Mouse (Mus musculus) brown adipose tissue, adult 24 weeks (tissue): ENCODE results near the gene Mllt3. TPM values are rescaled to one million over a fixed set of nuclear protein-coding genes. Genes with fewer than 3 reads are reported as not detected.

Experiments used
- H3K27ac ChIP-seq: fragments of 200-500 bp; replicated peaks from 2 replicates; pipeline ENCODE4 v1.5.1; 2012; ENCODE audit warnings: low read depth, mild to moderate bottlenecking, low read length
- H3K4me1 ChIP-seq: fragments of 200-500 bp; 2 replicates; pipeline ENCODE4 v1.6.1; 2012; ENCODE audit warnings: low read length, mixed read lengths; ENCODE audit not compliant: control insufficient read depth, insufficient read depth, insufficient read length
- H3K4me3 ChIP-seq: fragments of 200-500 bp; 2 replicates; pipeline ENCODE4 v1.5.1; 2012; ENCODE audit warnings: low read depth, mild to moderate bottlenecking, low read length, moderate library complexity; ENCODE audit not compliant: insufficient read depth
- polyA plus RNA-seq: library from polyadenylated mRNA; stranded (reverse); fragments of >200 nt; gene quantifications from 2 replicates; pipeline ENCODE4 v1.2.4, GENCODE M21; 2012; ENCODE audit not compliant: missing spikeins, insufficient read depth, insufficient read length

The Mllt3 gene
- polyA plus RNA-seq, 1 experiment = 14.9 TPM

DNA sequence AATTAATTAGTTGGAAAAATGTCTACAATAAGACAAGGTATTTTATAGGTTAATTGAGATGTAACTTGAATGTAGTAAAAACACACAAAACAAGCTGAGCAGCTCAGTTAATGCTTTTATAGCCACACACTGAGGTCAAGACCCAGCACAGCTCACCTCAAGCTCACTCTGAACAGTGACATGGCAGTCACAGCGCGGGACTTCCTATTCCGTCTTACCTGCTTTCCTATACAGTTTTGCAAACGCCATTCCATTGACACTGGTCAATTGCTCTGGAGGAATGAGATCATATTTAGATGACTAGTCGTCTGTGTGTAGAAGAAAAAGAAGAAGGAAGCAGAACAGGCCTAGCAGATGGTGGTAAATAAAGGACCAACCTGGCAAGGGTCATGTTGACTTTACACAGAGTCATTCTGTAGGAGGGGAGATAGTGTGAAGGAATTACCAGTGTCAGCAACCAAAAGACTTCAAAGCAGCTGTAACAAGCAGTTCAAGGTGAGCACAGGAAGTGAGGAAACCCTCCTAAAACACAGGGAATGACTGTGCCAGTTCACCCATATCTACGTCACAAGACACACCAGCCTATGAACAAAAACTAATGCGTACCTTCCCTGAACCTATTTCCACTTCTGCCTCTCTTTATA, 217.6 kb downstream of the Mllt3 start:
- no peak overlapping the region for H3K27ac ChIP-seq
- no peaks in the 10 kb centered on the region for H3K4me1 ChIP-seq
- H3K4me3 ChIP-seq = no peak overlapping the region

DNA sequence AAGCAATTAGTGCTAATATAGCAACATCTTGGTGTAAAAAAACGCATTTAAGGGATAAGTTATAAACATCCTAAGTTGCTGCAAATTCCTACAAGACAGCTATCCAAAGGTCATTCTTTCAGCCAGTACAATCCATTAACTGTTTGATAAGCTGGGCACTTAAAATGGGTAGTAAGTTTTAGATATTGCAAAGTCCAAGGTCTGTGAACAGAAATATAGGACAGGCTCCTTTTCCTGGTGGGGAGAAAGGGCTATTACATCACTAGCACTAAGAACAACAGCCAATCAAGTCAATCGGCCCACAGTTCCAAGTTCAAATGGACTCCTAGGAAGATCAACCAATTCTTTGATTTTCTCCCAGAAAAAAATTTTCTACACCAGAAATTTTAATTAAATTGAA, 221.3 kb downstream of the Mllt3 start:
- no peak overlapping the region for H3K27ac ChIP-seq
- H3K4me3 ChIP-seq = no peak overlapping the region

DNA sequence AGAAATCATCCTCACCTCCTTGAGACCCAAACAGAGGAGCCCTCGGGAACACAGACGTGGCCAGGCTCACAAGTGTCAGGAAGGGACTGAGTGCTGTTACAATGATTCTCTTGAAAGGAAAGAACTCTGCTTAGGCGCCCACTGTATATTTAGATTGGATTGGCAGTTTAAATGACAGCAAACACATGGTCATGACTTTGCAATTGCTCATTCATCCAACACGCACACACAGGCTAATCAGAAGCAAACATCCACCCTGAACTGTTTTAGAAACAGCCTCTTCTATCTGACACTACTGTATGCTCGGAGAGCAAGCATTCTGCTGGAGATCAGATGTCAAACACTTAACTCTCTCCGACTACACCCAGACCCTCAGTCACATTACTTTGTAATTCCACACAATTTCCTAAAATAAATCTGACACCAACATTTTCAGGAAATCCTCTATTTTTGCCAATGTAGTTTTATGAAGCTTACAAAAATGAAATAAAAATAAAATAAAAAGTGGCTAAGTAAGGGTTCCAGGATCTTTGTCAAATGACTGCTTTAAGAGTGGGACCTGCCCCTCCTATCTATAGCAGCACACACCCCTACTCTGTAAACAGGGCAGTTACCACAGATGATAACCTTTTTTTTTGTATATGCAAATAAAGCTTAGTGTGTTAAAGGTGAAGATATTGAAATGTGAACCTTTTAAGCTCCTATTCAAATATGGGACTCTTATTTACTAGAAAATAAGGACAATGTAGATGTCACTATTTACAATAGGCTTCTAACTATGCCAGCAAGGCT, 226.8 kb downstream of the Mllt3 start:
- Histone ChIP-seq H3K4me1 (no peaks in the 10 kb centered on the region), H3K4me3 (no peak overlapping the region), H3K27ac (no peak overlapping the region)

More for the DNA sequence above, 221.3 kb downstream of the Mllt3 start:
- no peaks in the 10 kb centered on the region for H3K4me1 ChIP-seq

DNA sequence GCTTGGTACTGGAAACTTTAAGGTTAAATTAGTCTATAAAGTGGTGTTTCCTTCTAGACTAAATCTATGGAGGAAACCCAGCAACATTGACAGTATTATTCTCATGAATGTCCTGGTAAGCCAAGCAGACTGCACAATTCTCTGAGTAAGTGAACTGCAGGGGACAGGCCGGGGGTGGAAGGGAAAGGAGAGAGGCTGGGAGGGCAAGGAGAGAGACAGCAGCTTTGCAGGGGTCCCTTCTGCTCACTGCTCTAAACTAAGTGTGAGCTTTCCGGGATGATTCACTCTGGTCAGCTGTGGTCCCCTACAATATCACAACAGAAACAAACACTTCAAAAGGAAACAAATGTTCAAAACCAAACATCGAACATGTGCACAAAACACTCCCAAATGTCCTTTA, 228.6 kb downstream of the Mllt3 start:
- Histone ChIP-seq H3K4me1 (no peaks in the 10 kb centered on the region), H3K27ac (no peak overlapping the region), H3K4me3 (no peak overlapping the region)

DNA sequence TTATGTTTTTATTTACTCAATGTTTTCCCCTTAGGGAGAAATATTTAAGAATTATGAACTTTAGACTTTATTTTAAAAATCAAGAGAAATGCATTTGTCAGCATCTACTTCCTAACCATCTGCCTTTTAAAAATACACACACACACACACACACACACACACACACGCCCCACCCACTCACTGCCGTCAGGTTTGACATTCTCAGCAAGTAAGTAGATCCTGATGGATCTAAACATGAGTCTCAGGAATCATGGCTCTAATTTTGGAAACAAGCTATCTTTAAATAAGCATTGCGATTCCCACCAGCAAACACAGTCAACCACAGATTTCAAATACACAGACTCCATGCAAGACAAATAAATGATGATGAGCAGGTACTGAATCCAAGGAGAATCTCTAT, 229.9 kb downstream of the Mllt3 start:
- Histone ChIP-seq H3K4me3 (no peak overlapping the region), H3K4me1 (no peaks in the 10 kb centered on the region), H3K27ac (no peak overlapping the region)

DNA sequence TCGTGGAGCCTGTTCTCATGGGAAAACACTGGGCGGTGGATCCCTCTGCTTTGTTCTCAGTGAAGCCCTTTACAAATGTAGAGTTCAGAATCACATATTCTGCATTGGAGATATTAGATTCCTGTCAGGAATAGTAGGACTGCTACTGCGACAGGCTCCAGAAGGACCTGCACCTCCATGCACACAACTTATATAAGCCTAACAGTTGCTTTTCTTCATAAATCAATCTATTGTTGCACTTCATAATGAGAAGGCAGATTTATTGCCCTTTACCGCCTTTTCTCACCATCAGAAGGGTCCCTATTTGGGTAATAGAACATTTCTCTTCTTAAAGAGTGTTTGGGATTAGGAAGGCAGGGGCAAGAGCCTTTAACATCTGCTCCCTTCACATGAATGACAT, 231.0 kb downstream of the Mllt3 start:
- no peak overlapping the region for H3K4me3 ChIP-seq
- H3K27ac ChIP-seq = no peak overlapping the region
- no peaks in the 10 kb centered on the region for H3K4me1 ChIP-seq

DNA sequence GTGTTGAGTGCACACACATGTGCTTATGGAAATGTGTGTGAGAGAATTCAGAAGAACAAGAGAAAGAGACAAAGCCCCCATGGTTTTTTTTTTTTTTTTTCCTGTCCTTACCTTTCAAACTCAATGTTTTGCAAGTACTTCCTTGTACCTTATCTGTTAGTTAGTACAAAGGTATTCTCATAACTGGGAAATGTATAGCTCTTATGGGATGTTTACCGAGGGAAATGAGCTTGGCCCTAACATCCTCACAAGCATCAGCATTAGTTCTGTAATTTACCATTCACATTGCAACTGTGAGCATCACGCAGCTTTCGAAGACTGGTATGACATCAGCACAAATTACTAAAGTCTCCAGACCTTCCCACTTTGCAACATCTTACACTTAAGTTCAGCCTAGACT, 231.8 kb downstream of the Mllt3 start:
- no peak overlapping the region for H3K4me3 ChIP-seq
- no peaks in the 10 kb centered on the region for H3K4me1 ChIP-seq
- no peak overlapping the region for H3K27ac ChIP-seq

DNA sequence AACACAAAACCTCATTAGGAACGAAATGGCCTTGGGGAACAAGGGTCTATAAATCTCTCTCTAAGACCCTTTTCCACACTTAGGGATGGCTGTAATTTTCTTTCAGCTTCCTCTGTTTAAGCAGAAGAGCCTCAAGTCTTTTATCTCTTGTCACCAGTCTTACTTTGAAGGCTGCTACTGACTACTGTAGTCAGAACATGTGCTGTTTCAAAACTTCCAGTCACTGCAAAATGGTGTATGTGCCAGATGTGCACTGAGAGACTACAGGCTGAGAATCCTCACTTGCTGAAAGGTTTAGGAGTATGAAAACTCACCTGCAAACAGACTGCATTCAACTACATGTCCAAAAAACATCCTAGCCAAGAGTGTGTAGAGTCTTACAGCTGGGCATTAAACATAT, 232.9 kb downstream of the Mllt3 start:
- H3K27ac ChIP-seq = no peak overlapping the region
- H3K4me3 ChIP-seq = no peak overlapping the region
- no peaks in the 10 kb centered on the region for H3K4me1 ChIP-seq

DNA sequence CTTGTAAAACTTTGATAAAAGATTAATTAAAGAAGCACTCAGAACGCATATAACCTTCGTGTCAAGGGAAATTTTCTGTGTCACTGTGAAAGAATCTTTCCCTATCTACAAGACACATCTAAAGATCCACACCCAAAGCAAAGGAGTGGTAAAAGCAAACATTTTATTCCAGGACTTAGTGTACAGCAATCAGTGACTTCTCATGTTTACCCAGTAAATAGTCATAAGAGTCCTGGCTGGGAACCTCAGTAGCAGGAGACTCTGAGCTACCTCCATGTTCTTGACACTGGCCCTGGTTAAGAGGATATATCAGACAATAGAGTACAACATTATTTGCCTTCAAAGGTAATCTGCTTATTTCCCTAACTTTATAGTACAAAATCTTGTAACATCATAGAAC, 233.7 kb downstream of the Mllt3 start:
- Histone ChIP-seq H3K4me3 (no peak overlapping the region), H3K4me1 (no peaks in the 10 kb centered on the region), H3K27ac (no peak overlapping the region)

DNA sequence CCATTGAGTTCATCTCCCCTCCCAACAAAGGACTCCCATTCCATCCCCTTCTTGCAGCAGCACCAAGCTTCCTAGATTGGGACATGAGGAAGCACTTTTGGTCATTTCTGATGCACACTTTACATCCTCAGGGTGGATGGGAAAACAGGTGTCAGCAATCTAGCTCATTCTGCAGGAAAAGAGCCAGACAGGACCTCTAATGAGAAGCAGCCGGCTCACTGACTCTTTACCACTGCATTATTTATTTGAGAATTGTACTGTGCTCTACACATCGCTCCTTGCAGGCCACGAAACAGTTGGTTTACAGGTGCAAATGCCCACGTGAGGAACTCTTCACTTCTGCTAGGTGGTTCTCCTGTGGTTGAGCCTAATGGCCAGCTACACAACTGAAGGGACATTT, 237.9 kb downstream of the Mllt3 start:
- Histone ChIP-seq H3K4me3 (no peak overlapping the region), H3K27ac (no peak overlapping the region), H3K4me1 (no peaks in the 10 kb centered on the region)

DNA sequence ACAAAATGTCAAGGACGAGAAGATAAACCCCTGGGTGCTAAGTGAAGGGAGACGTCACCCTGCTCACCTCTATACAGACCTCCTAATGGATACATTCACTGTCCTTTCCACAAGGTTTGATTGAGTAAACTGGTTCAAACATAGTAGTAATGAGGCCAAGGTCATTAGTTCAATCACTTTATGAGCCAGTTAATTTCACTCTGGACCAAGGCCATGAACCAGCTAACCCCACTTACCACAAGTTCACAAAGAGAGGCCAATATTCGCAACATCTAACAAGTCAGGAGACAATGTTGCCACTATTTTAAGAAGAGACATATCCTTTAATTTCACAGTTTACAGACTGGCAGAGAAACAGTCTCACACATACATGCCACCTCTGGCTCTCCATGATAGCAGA, 238.9 kb downstream of the Mllt3 start:
- Histone ChIP-seq H3K27ac (no peak overlapping the region), H3K4me3 (no peak overlapping the region), H3K4me1 (no peaks in the 10 kb centered on the region)

DNA sequence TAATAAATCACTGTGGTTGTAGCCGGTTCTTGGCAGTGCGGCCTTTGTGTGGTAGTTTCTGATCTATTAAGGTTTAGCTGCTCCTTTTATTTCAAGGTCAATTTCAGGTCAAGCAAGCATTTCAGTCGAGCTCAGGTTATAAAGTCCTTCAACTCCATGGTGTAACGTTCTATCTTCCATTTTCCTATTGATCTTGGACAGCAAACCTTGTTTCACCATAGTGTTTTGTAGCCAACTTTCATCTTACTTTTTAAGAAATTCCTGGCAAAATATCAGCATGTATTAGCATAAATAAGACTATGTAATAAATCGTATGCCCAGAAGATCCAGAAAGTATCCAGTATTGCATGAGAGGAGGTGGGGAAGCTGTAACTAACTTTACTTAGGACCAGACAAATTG, 240.7 kb downstream of the Mllt3 start:
- Histone ChIP-seq H3K4me3 (no peak overlapping the region), H3K4me1 (no peaks in the 10 kb centered on the region), H3K27ac (no peak overlapping the region)

DNA sequence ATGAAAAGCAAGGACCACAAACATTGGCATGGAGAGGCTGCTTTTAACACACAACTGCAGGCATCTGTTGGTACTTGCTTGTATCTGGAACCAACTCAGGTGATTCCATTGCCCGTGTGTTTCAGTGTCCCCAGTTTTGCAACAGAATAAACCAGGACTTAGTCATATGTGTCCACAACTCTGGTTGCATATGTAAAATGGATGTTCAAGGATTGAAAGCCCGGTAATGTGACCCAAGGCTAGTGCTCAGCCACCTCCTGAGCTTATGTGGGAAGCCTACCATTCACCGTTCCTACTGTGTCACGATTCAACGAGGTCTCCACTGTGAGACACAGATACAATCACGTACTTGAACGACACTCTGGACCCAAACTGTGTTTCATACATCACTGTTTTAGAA, 243.7 kb downstream of the Mllt3 start:
- Histone ChIP-seq H3K4me3 (no peak overlapping the region), H3K4me1 (no peaks in the 10 kb centered on the region), H3K27ac (no peak overlapping the region)

DNA sequence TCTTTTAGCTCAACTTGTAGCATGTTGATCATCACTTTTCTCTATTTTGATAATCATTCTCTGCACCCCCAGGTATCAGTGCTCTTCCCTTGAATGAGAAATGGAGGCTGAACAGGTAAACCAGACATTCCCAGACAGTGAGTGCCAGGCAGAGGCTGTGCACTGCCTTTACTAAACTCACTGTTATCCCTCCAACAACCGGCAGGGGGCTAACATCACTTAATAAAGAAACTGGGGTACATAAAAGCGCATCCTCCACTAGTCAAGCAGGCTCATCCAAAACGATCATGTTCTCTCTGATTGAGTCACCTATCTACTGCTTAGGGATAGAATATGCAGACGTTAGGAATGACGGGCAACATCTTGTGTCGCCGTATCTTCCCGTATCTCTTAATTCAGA, 244.5 kb downstream of the Mllt3 start:
- H3K4me3 ChIP-seq = no peak overlapping the region
- H3K27ac ChIP-seq = no peak overlapping the region
- H3K4me1 ChIP-seq = no peaks in the 10 kb centered on the region

DNA sequence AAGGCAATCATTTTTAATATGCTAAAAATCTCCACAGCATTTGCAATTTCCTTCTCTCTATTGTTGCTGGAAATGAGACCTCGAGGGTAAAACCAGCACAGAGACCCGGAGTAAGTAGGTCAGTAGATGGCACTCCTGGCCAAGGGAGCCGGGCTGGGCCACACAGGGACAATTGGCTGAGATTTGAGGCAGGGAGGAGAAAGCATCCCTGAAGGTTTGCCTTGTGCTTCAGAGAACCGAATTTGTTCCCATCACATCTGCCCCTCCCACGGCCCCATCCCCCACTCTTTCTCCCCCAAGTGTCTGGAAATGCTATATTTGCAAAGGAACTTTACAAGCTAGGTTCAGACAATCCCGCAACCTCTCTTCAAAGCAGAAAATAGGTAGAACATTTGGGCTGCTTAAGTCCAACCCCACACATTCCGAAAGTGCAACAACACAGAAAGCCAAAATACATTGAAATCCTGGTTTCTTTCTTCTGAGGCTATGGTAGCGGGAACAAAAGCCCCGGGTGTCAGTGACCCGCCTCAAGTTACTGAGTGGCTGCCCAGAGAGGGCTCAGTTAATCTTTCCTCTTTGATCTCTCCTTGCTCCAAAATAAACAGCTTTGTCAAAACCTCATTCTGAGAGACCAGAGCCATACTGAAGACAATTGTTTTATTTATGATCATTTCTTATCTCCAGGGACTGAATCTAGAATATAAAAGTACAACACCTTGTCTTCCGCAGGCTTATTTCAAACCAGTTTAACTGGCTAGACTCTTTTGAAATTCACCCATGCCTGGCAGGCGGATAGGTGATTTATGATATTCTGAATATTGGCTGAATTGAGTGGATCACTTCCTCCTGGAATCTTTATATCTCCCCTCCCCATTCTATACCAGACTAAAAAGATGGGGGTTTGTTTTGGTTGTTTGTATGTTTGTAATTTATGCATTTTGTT, 247.8 kb downstream of the Mllt3 start:
- Histone ChIP-seq H3K4me1 (no peaks in the 10 kb centered on the region), H3K4me3 (no peak overlapping the region), H3K27ac (no peak overlapping the region)
